Mouse (Mus musculus): ENCODE data around the gene Asic3. TPM values are rescaled to one million over a fixed set of nuclear protein-coding genes. Genes with fewer than 3 reads are reported as not detected.
A peak's percentile ranks its signal among the peaks of the same experiment; 100 is the strongest.

Asic3 gene
- polyA plus RNA-seq, 1 experiment from 2014 or later, result 0.09 TPM

DNA sequence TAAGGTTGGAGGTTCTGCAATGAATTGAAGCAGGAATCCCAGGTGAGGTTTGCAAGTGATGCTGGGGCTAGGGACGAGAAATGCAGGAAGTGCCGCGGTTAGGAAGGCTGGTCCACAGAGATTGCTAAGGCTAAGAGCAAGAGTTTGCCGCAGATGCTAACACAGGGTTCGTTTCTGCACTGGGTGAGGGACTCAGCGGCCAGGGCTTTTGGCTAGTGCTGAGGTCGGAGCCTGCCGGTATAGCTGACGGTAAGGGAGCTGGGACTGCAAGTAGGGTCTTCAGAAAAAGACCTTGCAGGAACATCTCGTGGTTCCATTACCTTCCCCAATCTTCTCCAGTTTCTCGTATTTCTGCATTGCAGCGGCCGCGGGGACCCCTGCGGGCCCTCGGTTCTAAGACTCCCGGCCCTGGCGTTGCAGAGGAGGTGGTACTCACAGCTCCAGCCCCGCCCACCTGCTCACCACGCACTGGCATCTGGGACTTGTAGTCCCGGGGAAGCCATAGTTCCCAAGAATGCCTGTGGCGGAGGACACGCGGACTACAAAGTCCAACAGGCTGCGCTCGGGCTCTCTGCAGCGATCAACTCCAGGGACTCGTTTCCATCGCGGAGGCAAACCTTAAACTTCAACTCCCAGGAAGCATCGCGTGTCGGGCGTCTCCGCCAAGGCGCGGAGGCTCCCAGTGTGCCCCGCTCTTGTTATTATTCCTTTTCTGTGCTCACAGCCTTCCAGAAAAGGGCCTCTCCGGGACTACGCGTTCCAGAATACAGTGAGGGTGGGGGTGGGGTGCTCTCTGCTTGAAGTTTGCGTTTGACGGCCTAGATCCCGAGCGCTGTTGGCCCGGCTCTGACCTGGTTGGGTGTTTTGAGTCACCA, 10.2 kb downstream of the Asic3 start, which contains the start of the genes Cdk5 and Slc4a2:
TSS of gene Cdk5 (minus strand) at position 402 of the 875 bp plus-strand sequence.
TSS of gene Slc4a2 (plus strand) at position 709 of the 875 bp plus-strand sequence.
- Histone ChIP-seq H3K36me3 (peaks cover 21% of the 10 kb centered on the region), H3K9ac (peak within 1 kb of the TSS; percentile 85), H3K27ac (ENCODE audit: poor library complexity, severe bottlenecking) (peak within 1 kb of the TSS; percentile 97), H3K4me3 (peak within 1 kb of the TSS; percentile 76), H3K27me3 (replicated peaks) (no peaks in the 10 kb centered on the region), H3K4me1 (replicated peaks) (peaks cover 42% of the 10 kb centered on the region), H3K4me2 (peak within 1 kb of the TSS; percentile 80), H3K9me3 (replicated peaks) (no peaks in the 10 kb centered on the region)
- under 1% methylated on average over 46 of the region's 46 CpGs for WGBS
- peak; percentile 93 for ATAC-seq (ENCODE audit: insufficient number of reproducible peaks, low FRiP score)

DNA sequence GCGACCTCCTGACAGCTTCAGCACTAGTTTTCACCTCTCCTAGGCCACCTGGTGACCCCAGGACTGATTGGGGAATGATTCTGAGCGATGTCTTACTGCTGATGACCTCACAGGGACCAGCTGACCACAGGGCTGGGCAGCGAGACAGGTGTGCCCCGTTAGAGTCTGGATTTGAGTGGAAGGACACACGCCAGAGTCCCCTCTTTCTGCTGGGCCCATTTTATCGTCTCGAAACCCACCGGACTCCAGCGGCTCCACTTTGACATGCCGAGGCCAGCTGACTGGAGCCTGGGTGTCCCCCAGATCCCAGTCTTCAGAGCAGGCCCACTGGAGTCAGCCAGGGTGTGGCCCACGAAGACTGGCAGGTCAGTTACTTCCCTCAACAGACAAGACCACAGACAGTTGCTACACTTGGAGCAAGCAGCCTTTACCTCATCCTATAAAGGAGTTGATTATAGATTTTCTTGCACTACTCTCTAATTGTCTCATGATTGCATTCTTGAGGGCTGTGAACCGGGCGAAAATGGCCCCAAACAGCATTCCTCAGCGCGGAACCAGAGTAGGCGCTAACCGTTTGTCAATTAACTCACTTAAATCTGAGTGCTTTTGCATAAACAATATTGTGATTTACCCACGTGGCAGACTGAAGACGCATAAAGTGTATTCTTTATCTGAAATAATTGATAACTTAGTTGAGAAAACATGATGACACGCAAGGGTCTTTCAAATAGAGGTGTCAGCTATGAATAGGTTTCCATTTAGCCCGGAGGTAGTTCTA, 11.0 kb downstream of the Asic3 start:
- peaks cover 20% of the 10 kb centered on the region for H3K36me3 ChIP-seq
- no peaks in the 10 kb centered on the region for H3K9me3 ChIP-seq (replicated peaks)
- peak; percentile 12 for ATAC-seq (ENCODE audit: insufficient number of reproducible peaks, low FRiP score)
- H3K4me1 ChIP-seq (replicated peaks), result peaks cover 49% of the 10 kb centered on the region
- peak overlapping the region; percentile 80 for H3K4me2 ChIP-seq
- 10% methylated on average over 21 of the region's 21 CpGs for WGBS
- peak overlapping the region; percentile 76 for H3K4me3 ChIP-seq
- peak overlapping the region; percentile 85 for H3K9ac ChIP-seq
- H3K27ac ChIP-seq (ENCODE audit: poor library complexity, severe bottlenecking), result peak overlapping the region; percentile 97
- no peaks in the 10 kb centered on the region for H3K27me3 ChIP-seq (replicated peaks)

DNA sequence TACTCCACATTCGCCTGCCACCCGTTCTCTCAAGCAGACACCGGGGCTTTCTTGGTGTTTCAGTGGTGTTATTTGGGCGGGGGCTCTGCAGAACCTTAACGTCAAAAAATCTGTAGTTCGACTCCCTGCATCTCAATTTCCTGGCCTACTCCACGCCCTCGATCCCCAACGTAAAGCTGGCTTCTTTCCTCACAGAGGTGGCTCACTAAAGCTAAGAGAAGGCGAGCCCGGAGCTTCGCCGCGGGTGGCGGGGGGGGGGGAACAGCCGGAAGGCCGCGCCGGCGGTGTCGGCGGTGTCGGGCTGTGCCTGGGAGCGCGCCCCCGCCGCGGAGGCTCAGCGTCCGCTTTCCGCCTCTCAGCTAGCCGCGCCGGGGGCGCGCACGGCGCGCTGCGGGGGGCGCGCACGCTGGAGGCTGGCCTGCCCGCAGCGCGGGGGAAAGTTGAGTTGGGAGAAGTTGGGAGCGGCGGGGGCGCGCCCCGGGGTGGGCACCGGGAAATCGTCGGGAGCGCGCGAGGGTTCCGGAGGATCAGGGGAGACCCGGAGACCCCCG, 11.7 kb downstream of the Asic3 start:
- ATAC-seq (ENCODE audit: insufficient number of reproducible peaks, low FRiP score), result peak; percentile 68
- Histone ChIP-seq H3K9ac (peak overlapping the region; percentile 85), H3K36me3 (peaks cover 20% of the 10 kb centered on the region), H3K4me2 (peak overlapping the region; percentile 80), H3K27me3 (replicated peaks) (no peaks in the 10 kb centered on the region), H3K4me1 (replicated peaks) (peaks cover 49% of the 10 kb centered on the region), H3K27ac (ENCODE audit: poor library complexity, severe bottlenecking) (peak overlapping the region; percentile 97), H3K9me3 (replicated peaks) (no peaks in the 10 kb centered on the region), H3K4me3 (peak overlapping the region; percentile 76)
- under 1% methylated on average over 60 of the region's 60 CpGs for WGBS

DNA sequence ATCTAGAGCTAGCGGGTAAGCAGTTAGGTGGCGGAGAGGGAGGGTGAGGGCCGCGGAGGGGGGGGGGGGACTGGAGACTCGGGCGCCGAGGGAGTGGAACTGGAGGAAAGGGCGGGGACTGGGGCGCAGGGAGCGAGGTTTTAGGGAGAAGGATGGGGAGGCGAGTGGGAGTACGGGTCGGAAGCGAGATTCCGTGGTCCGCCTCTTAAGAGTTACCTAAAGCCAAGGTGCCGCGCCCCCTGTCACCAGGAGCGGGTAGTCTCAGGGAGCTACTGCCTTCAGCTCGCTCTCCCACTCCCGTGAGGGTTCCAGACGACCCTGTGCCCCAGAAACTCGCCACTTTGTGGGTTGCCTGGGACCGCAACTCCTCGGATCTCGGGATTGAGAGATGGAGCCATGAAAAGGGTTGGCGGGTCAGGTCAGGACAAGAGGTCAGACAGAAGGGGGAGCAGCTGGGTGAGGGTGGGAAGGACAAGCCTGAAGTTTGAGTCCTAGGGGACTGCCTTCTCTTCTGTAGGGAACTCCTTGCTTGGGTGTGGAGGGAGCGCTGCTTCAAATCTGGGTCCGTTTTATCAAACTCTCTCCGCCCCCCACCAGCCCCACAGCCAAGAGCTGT, 12.3 kb downstream of the Asic3 start:
- peak; percentile 10; the same call in 1 of the 2 replicates for ATAC-seq (ENCODE audit: insufficient number of reproducible peaks, low FRiP score)
- peak overlapping the region; percentile 80 for H3K4me2 ChIP-seq
- peaks cover 20% of the 10 kb centered on the region for H3K36me3 ChIP-seq
- WGBS, result under 1% methylated on average over 24 of the region's 30 CpGs
- H3K27ac ChIP-seq (ENCODE audit: poor library complexity, severe bottlenecking), result peak overlapping the region; percentile 97
- no peaks in the 10 kb centered on the region for H3K27me3 ChIP-seq (replicated peaks)
- H3K9me3 ChIP-seq (replicated peaks), result no peaks in the 10 kb centered on the region
- H3K4me1 ChIP-seq (replicated peaks), result peaks cover 49% of the 10 kb centered on the region
- peak overlapping the region; percentile 76 for H3K4me3 ChIP-seq
- peak overlapping the region; percentile 85 for H3K9ac ChIP-seq

DNA sequence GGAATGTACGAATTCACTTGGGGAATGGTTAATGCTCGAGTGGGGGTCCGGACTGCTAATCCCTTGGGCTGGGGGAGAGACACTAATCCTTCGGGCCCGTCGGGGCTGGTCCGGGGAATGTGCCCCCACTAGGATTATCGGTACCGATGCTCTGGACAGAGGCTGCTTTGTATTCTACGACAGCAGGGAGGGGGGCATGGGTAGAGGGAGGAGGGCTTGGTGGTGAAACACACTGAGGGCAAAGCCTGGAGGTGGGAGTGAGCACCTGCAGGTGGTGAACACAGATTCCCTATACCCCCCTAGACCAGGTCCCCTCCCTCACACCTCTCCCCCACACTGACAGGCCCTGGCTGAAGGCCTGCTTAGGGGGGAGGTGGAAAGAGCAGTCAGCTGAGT, 12.8 kb downstream of the Asic3 start:
- Histone ChIP-seq H3K36me3 (peaks cover 20% of the 10 kb centered on the region), H3K27me3 (replicated peaks) (no peaks in the 10 kb centered on the region), H3K4me3 (peak overlapping the region; percentile 76), H3K4me1 (replicated peaks) (peaks cover 49% of the 10 kb centered on the region), H3K9me3 (replicated peaks) (no peaks in the 10 kb centered on the region), H3K9ac (peak overlapping the region; percentile 85), H3K27ac (ENCODE audit: poor library complexity, severe bottlenecking) (peak overlapping the region; percentile 97; the same call in 1 of the 2 replicates), H3K4me2 (peak overlapping the region; percentile 80)
- no peak for ATAC-seq (ENCODE audit: insufficient number of reproducible peaks, low FRiP score)
- WGBS, result 1% methylated on average over 10 of the region's 10 CpGs

DNA sequence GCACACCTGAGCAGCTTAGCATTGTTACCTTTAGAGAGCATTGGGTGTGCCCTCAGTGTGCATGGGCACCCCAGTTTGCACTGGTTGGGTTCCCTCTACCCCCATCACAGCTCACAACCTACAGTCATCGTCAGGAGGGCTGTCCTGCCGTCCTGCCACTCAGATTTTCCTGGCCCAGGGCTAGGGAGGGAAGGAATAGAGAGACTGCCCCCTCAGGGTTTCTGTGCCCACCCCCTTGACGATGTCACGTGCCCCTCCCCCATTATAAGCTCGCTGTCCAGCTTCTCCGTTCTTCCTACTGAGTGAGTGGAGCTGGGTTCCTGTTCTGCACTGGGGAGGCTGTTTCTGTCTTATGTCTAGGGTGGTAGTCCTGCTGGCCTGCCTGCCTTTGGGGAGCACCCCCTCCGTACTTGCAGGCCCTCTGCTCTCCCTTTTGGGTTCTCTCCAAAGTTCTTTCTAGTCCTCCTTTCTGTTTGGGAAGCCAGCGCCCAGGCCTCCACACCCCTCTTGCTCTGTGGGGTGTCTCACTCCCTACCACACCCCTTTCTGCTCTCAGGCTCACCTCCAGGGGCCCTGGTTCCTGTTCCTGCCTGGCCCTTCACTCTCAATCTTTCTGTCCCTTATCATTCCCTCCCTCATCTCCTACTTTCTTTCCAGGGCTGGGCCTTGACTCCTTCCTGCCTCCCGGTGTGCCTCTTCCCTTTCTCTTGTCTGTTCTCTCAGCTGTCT, 13.5 kb downstream of the Asic3 start:
- ATAC-seq (ENCODE audit: insufficient number of reproducible peaks, low FRiP score), result no peak
- Histone ChIP-seq H3K4me3 (peak overlapping the region; percentile 76), H3K36me3 (peaks cover 27% of the 10 kb centered on the region), H3K9ac (peak overlapping the region; percentile 85), H3K27ac (ENCODE audit: poor library complexity, severe bottlenecking) (no peak overlapping the region), H3K27me3 (replicated peaks) (no peaks in the 10 kb centered on the region), H3K9me3 (replicated peaks) (no peaks in the 10 kb centered on the region), H3K4me2 (peak overlapping the region; percentile 80), H3K4me1 (replicated peaks) (peaks cover 49% of the 10 kb centered on the region)
- 11% methylated on average over 9 of the region's 9 CpGs for WGBS

DNA sequence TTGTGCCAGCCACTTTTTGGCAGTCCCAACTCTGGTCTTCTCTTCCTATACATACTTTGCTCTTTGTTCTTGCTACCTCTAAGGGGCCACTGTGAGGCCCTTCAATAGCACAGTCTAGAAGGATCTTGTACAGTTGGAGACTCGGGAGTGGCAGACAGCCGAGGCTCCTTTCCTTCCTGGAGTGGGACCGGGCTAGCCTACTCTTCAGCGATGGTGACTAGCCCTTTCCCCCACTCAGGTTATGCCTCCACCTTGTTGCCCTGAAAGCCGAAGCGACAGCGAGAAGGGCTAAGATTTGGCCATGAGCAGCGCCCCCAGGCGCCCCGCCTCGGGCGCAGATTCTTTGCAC, 14.1 kb downstream of the Asic3 start:
- H3K9ac ChIP-seq, result 0 out of 2 replicates have a peak overlapping the region, but pooled peaks have one; percentile 11
- H3K36me3 ChIP-seq, result peaks cover 32% of the 10 kb centered on the region
- WGBS, result 26% methylated on average over 12 of the region's 12 CpGs
- peaks cover 49% of the 10 kb centered on the region for H3K4me1 ChIP-seq (replicated peaks)
- no peaks in the 10 kb centered on the region for H3K27me3 ChIP-seq (replicated peaks)
- 0 out of 2 replicates have a peak overlapping the region, but pooled peaks have one; percentile 76 for H3K4me3 ChIP-seq
- ATAC-seq (ENCODE audit: insufficient number of reproducible peaks, low FRiP score), result no peak
- no peaks in the 10 kb centered on the region for H3K9me3 ChIP-seq (replicated peaks)
- peak overlapping the region; percentile 80 for H3K4me2 ChIP-seq
- no peak overlapping the region for H3K27ac ChIP-seq (ENCODE audit: poor library complexity, severe bottlenecking)

DNA sequence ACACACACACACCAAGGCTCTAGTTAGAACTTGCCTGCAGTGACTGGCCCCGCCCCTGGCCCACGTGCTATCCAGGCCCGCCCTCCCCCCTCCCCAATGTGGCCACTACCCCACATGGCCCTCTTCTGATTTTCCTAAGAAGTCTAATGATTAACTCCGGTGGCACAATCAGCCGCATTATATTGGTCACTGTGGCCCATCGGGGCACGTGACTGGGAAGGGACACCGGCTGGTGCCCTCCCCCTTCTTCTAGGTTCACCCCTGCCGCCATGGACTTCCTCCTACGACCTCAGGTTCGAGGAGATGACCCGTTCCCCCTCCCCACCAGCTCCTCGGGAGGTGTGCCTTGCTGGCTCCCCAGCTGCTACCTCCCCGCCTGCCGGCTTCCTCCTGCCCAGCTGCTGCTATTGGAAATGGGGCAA, 14.8 kb downstream of the Asic3 start:
- Histone ChIP-seq H3K27me3 (replicated peaks) (no peaks in the 10 kb centered on the region), H3K4me3 (no peak overlapping the region), H3K36me3 (peaks cover 39% of the 10 kb centered on the region), H3K27ac (ENCODE audit: poor library complexity, severe bottlenecking) (no peak overlapping the region), H3K9me3 (replicated peaks) (no peaks in the 10 kb centered on the region), H3K4me1 (replicated peaks) (peaks cover 43% of the 10 kb centered on the region), H3K4me2 (peak overlapping the region; percentile 80), H3K9ac (peak overlapping the region; percentile 50; the same call in 1 of the 2 replicates)
- WGBS, result 13% methylated on average over 15 of the region's 15 CpGs
- ATAC-seq (ENCODE audit: insufficient number of reproducible peaks, low FRiP score), result no peak

DNA sequence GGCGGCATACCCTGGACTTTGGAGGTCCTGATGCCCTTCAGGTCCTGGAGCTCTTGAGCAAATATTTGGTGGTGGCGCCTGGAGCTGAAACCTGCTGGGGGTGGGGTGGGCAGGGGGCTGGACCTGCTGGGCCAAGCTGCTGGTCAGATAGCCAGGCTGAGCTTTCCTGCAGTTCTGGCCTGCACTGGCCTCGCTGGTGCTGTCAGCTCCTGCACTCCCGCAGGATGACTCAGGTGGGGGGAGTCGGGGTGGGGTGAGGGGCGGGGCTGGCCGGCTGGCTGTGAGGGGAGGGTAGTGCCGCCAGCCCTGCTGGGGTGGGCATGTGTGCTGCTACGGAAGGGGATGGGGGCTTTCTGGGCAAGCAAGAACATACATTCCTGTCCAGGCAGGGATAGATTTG, 15.4 kb downstream of the Asic3 start:
- no peak overlapping the region for H3K27ac ChIP-seq (ENCODE audit: poor library complexity, severe bottlenecking)
- H3K9ac ChIP-seq, result peak overlapping the region; percentile 50
- H3K4me3 ChIP-seq, result no peak overlapping the region
- no peak for ATAC-seq (ENCODE audit: insufficient number of reproducible peaks, low FRiP score)
- H3K4me1 ChIP-seq (replicated peaks), result peaks cover 46% of the 10 kb centered on the region
- peak overlapping the region; percentile 80 for H3K4me2 ChIP-seq
- no peaks in the 10 kb centered on the region for H3K9me3 ChIP-seq (replicated peaks)
- H3K27me3 ChIP-seq (replicated peaks), result no peaks in the 10 kb centered on the region
- WGBS, result 15% methylated on average over 9 of the region's 9 CpGs
- H3K36me3 ChIP-seq, result peaks cover 45% of the 10 kb centered on the region

DNA sequence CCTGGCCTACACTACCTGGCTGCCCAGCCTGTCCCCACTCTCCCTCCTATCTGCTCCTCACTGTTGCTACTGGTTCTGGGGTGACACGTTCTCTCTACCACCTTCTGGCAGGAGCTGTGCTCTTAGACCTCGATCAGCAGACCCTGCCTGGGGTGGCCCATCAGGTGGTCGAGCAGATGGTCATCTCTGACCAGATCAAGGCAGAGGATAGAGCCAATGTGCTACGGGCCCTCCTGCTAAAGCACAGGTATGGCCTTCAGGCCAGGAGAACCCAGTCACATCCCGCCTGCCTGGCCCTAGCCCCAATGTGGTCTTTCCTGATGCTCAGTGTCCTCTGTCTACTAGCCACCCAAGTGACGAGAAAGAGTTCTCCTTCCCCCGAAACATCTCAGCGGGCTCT, 20.8 kb downstream of the Asic3 start:
- Histone ChIP-seq H3K4me2 (no peak overlapping the region), H3K4me1 (replicated peaks) (peaks cover 12% of the 10 kb centered on the region), H3K27ac (ENCODE audit: poor library complexity, severe bottlenecking) (no peak overlapping the region), H3K9me3 (replicated peaks) (no peaks in the 10 kb centered on the region), H3K9ac (no peak overlapping the region), H3K27me3 (replicated peaks) (no peaks in the 10 kb centered on the region), H3K36me3 (peaks cover 95% of the 10 kb centered on the region), H3K4me3 (no peak overlapping the region)
- ATAC-seq (ENCODE audit: insufficient number of reproducible peaks, low FRiP score), result no peak
- WGBS, result 86% methylated on average over 8 of the region's 8 CpGs
